Mouse (Mus musculus): ENCODE measurements around the gene Nat8f1.
A peak's percentile ranks its signal among the peaks of the same experiment; 100 is the strongest.
"Not testable (repeated sequence)": the region's sequence is repeated elsewhere in the genome, so short reads cannot be mapped to it uniquely, and the experiment has no call there.

The Nat8f1 gene

GRCm38 (mm10) chr6:85915539-85916513 is at the start of gene Nat8f1:
Gene Nat8f1 (minus strand): TSS chr6:85915687.
- peak; percentile 83 for DNase-seq (ENCODE audit: low spot score)

GRCm38 (mm10) chr6:85961101-85962091 is 45.9 kb upstream of the Nat8f1 start, which contains the start of gene Dusp11:
Gene Dusp11 (minus strand): TSS chr6:85961667.
- DNase-seq (ENCODE audit: low spot score), result peak; percentile 99

GRCm38 (mm10) chr6:85957581-85957980 is 42.1 kb upstream of the Nat8f1 start:
- no peak for DNase-seq (ENCODE audit: low spot score)

- no peak for DNase-seq (ENCODE audit: low spot score)
Observed at GRCm38 (mm10) chr6:85948549-85948948, 33.1 kb upstream of the Nat8f1 start.

- DNase-seq (ENCODE audit: low spot score), result no peak
Observed at GRCm38 (mm10) chr6:85942469-85942868, 27.0 kb upstream of the Nat8f1 start.

- DNase-seq (ENCODE audit: low spot score), result no peak
Observed at GRCm38 (mm10) chr6:85938701-85939100, 23.2 kb upstream of the Nat8f1 start.

- peak; percentile 76 for DNase-seq (ENCODE audit: low spot score)
Observed at GRCm38 (mm10) chr6:85936508-85937465, 21.3 kb upstream of the Nat8f1 start.

- DNase-seq (ENCODE audit: low spot score), result no peak
Observed at GRCm38 (mm10) chr6:85935646-85936045, 20.2 kb upstream of the Nat8f1 start.

GRCm38 (mm10) chr6:85934047-85934446 is 18.6 kb upstream of the Nat8f1 start:
- no peak for DNase-seq (ENCODE audit: low spot score)

- DNase-seq (ENCODE audit: low spot score), result no peak
Observed at GRCm38 (mm10) chr6:85929312-85929711, 13.8 kb upstream of the Nat8f1 start.

GRCm38 (mm10) chr6:85927476-85928464 is 12.3 kb upstream of the Nat8f1 start:
- no peak for DNase-seq (ENCODE audit: low spot score)

GRCm38 (mm10) chr6:85926709-85927108 is 11.2 kb upstream of the Nat8f1 start:
- DNase-seq (ENCODE audit: low spot score), result no peak

- no peak for DNase-seq (ENCODE audit: low spot score)
Observed at GRCm38 (mm10) chr6:85923643-85924042, 8.2 kb upstream of the Nat8f1 start.

GRCm38 (mm10) chr6:85919401-85919800 is 3.9 kb upstream of the Nat8f1 start:
- no peak for DNase-seq (ENCODE audit: low spot score)

- not testable (repeated sequence) for DNase-seq (ENCODE audit: low spot score)
Observed at GRCm38 (mm10) chr6:85918341-85918740, 2.9 kb upstream of the Nat8f1 start.

- DNase-seq (ENCODE audit: low spot score), result no peak
Observed at GRCm38 (mm10) chr6:85916596-85916995, 1.1 kb upstream of the Nat8f1 start.

GRCm38 (mm10) chr6:85915141-85915538 is 347 bp downstream of the Nat8f1 start:
- peak; percentile 22 for DNase-seq (ENCODE audit: low spot score)

GRCm38 (mm10) chr6:85911587-85911986 is 3.9 kb downstream of the Nat8f1 start, which contains the start of gene Tprkb:
Gene Tprkb (plus strand): TSS chr6:85911865.
- DNase-seq (ENCODE audit: low spot score), result no peak

- DNase-seq (ENCODE audit: low spot score), result no peak
Observed at GRCm38 (mm10) chr6:85909704-85910103, 5.8 kb downstream of the Nat8f1 start.

- no peak for DNase-seq (ENCODE audit: low spot score)
Observed at GRCm38 (mm10) chr6:85908341-85908740, 7.1 kb downstream of the Nat8f1 start.

Measured in embryo, embryonic 10 days (tissue).